Mouse (Mus musculus): Measurements from ENCODE around the gene Gja5. TPM values are rescaled to one million over a fixed set of nuclear protein-coding genes. Genes with fewer than 3 reads are reported as not detected.

Gene Gja5
- polyA plus RNA-seq (2014; fragmentation: Illumina TruSeq; extraction: RNeasy Lipid Tissue Mini Kit (QIAGEN cat#74804)): 1.2 TPM

GRCm38 (mm10) chr3:96904393-96904792 is at the start of gene Gja5:
TSS of gene Gja5 (plus strand) at chr3:96904693.

GRCm38 (mm10) chr3:96904851-96905541 is 503 bp downstream of the Gja5 start, which contains the start of gene Gpr89:
TSS of gene Gpr89 (minus strand) at chr3:96905346.

GRCm38 (mm10) chr3:96925920-96926319 is 21.4 kb downstream of the Gja5 start, which contains the start of gene Gja8:
TSS of gene Gja8 (minus strand) at chr3:96926020.

Other genes with a start within 250 kb of the Gja5 start
- 1.1 TPM for gene Ankrd35, start 234.6 kb upstream of the Gja5 start, polyA plus RNA-seq (2014; fragmentation: Illumina TruSeq; extraction: RNeasy Lipid Tissue Mini Kit (QIAGEN cat#74804))
- gene Pias3, start 208.3 kb upstream of the Gja5 start, polyA plus RNA-seq (2014; fragmentation: Illumina TruSeq; extraction: RNeasy Lipid Tissue Mini Kit (QIAGEN cat#74804)): 5.3 TPM
- gene Nudt17, start 196.1 kb upstream of the Gja5 start, polyA plus RNA-seq (2014; fragmentation: Illumina TruSeq; extraction: RNeasy Lipid Tissue Mini Kit (QIAGEN cat#74804)): not detected
- 19.1 TPM for gene Polr3c, start 177.1 kb upstream of the Gja5 start, polyA plus RNA-seq (2014; fragmentation: Illumina TruSeq; extraction: RNeasy Lipid Tissue Mini Kit (QIAGEN cat#74804))
- 114 TPM for gene Rnf115, start 177.0 kb upstream of the Gja5 start, polyA plus RNA-seq (2014; fragmentation: Illumina TruSeq; extraction: RNeasy Lipid Tissue Mini Kit (QIAGEN cat#74804))
- gene Pdzk1, start 75.4 kb upstream of the Gja5 start, polyA plus RNA-seq (2014; fragmentation: Illumina TruSeq; extraction: RNeasy Lipid Tissue Mini Kit (QIAGEN cat#74804)): 1.5 TPM
- gene Cd160, start 75.3 kb upstream of the Gja5 start, polyA plus RNA-seq (2014; fragmentation: Illumina TruSeq; extraction: RNeasy Lipid Tissue Mini Kit (QIAGEN cat#74804)): 2.3 TPM
- 18.3 TPM for gene Gpr89, start 653 bp downstream of the Gja5 start, polyA plus RNA-seq (2014; fragmentation: Illumina TruSeq; extraction: RNeasy Lipid Tissue Mini Kit (QIAGEN cat#74804))
- gene Gja8, start 21.3 kb downstream of the Gja5 start, polyA plus RNA-seq (2014; fragmentation: Illumina TruSeq; extraction: RNeasy Lipid Tissue Mini Kit (QIAGEN cat#74804)): not detected

Measured in ovary, adult 10 weeks (tissue).